Mouse (Mus musculus): ENCODE measurements around the gene Mast3.

The Mast3 gene

DNA sequence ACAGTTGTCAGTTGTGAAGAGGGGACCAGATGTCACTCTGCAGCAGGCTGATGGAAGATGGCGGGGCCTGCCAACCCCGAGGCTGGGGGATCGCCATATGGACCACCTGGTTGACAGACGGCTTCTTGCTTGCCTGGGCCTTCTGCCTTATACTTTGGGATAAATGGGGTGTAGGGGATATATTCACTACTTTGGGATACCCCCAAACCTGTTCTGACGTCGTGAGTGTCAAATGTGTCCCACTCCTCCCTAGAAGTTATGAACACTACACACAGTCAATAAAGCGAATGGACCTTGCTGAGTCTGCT lies 46.6 kb downstream of the Mast3 start:
- no peak for DNase-seq

- peak; percentile 52 for DNase-seq
These were observed 47.1 kb downstream of the Mast3 start for GRCm38 (mm10) chr8:70757523-70758307.

DNA sequence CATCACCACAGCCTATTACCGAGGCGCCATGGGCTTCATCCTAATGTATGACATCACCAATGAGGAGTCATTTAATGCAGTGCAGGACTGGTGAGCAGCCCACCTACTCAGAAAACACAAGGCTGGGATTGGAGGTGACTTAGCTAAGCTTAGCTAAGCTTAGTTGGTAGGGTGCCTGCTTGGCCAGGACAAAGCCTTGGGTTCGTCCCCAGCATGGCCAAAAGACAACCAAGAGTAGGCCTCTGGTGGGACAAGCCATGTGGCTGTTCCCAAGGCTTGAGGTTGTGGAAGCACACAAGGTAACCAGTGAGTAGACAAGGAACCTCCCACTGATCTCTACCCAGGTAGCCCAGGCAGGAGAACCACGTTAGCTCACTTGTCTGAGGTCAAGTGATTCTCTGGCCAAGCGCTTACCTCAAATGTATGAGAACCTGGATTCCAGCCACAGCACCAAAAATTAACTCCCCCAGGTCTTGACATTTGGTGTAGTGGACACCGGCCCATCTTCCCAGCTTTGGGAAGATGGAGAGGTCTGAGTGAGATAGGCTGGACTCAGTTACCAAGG lies 48.3 kb downstream of the Mast3 start:
- peak; percentile 1 for DNase-seq

GRCm38 (mm10) chr8:70755661-70756475 lies 49.0 kb downstream of the Mast3 start:
- peak; percentile 3 for DNase-seq

DNA sequence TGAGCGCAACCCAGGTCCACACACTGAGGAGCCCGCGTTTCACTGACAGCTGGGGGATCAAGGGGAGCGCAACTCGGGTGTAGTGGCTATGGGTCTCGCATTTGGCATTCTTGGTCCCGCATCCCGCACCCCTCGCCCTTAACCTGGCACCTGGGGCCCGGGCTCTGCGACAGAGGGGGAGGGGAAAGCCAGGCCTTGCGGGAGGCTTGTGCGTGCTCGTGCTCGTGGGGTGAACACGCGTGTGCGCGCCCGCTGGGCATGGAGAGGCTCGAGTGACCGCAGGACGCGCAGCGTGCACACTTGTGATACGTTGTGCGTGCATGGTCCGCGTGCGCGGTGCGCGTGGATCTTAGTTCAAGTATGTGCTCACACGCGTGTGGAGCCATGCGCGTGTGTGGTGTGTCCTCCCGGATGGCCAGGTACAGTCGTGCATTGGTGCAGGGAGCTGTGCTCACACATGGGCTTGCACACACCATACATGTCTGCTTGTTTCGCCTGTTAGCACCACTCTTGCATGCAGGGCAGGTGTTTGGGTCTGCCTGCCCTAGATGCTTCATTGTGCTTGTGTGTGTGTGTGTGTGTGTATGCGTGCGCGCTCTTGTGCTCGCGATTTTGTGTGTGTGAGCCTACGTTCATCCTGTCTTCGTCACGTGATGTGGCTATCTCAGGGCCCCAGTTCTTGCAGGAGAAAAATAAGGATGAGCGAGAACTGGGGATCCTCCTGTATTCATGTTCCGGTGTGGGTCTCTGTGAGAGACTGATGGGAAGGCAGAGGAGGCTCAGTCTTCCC lies 49.8 kb downstream of the Mast3 start:
- peak; percentile 40 for DNase-seq

DNA sequence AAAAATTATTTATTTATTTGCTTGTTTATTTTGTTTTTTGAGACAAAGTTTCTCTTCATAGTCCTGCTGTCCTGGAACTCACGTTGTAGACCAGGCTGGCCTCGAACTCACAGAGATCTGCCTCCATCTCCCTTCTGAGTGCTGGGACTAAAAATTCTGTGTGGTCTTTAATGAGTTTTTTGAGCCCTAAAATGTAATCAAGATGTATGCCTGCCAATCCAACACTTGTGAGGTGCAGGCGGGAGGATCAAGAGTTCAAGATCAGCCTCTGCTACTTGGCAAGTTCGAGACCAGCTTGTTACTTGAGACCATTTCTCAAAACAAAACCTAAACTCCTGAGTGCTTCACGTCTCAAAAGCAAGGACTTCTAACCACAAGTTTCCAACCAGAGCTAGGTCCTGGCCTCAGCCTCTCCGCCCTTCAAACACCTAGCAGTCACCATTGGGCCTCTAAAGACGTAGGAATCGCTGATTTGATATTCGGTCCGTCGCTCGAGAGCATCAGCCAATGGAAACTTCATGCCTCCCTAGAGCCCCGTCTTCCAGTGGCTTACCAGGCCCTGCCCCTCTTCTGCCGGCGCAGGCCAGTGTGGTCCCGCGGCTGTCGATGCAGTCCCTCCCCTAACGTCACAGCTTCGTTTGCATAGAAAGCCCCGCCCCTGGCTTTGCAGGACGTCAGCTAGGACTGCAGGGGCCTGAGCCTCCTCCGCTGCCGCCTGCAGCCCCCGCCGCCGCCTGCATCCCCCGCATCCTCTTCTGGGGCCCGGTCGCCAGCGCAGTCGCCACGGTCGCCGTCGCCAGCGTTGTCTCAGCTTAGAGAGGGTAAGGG lies 50.6 kb downstream of the Mast3 start, which contains the start of gene Rab3a:
Rab3a (plus strand) TSS at position 637 of the 828 bp plus-strand sequence.
- DNase-seq, result peak; percentile 97

DNA sequence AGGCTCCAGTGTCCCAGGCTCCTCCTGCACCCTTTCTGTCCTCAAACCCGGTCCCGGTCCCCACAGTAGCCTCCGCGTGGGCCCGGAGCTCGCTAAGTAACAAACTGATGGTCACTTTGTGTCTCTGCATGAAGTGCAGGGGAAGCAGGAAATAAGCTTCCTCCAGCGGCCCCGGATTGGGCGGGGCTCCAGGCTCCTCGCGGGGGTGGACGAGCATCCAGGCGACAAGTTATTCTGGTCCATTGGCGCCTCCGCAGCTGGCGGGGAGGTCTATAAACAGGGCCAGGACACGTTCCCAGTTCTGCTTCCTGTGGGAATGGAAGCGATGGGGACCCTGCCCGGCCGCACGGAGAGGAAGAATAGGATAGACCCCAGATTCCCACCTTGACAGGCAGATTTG lies 51.7 kb downstream of the Mast3 start:
- peak; percentile 74 for DNase-seq

- peak; percentile 85 for DNase-seq
These were observed 52.7 kb downstream of the Mast3 start for GRCm38 (mm10) chr8:70752000-70752764.

DNA sequence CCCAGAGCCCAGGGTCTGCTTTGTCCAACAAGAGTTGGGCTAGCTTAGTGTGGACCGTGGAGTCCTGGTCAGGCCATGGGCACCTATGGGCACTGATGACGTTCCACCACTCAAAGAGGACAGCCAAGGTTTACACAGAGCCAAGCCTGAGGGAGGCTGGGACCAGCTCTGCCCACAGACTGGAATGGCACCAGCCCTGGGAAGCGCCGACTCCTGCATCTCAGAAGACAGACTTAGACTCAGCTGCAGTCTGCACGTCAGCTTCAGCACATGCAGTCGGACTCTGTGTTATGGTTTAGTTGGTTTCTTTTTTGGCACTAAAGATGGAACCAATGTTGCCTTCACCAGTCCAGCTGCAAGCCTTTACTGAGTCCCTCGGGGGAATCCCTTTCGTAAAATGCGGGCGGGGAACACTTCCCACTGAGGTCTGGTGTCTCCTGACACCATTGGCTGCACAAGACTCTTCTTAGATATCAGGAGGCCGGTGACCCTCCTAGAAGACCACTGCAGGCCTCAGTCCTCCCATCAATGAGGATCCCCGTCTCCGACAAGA lies 54.6 kb downstream of the Mast3 start:
- DNase-seq, result no peak

DNA sequence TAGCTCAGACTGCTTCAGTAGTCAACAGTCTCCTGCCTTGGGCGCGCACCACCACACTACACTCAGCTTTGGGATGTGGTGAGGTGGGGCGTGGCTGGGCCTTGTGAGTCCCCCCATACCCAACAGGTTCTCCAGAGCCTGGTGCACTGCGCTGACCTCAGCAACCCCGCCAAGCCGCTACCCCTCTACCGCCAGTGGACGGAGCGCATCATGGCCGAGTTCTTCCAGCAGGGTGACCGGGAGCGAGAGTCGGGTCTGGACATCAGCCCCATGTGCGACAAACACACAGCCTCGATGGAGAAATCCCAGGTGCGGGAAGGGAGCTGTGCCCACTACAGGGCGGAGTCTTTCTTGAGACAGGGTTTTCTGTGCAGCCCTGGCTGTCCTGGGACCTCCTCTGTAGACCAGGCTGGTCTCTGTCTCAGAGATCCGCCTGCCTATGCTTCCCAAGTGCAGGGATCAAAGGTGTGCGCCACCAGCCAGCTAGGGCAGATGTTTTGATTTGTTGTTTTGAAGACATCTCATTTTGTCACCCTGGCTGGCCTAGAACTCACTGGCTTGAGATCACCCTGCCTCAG lies 55.7 kb downstream of the Mast3 start:
- peak; percentile 3 for DNase-seq

DNA sequence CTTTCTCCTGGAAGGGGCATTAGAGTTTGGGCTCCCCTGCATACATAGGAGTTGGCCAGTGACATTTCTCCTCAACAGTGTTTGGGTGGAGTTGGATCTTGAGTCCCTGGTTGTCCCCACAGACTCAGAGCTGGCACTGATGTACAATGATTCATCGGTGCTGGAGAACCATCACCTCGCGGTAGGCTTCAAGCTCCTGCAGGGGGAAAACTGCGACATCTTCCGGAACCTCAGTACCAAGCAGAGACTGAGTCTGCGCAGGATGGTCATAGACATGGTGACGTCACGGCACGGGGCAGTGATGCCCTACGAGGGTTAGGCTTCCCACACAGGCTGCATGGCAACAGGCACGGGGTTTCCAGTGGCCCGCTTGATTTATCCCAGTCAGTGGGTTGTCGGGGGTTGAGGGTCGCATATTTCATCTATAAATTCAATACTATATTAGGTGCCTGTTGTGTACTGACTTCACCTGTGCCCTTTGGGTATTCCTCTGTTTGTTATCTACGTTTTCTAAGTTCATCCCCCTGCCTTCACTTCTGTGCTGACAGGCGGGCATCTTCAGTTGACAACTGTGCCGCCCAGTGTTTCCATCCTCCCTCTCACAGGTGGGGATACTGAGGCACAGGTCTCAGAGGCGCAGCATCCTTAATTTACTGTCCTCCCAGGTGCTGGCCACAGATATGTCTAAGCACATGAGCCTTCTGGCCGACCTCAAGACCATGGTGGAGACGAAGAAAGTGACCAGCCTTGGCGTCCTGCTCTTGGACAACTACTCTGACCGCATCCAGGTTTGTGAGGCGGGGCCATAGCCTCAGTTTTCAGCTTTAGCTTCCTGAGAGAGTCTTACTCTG lies 56.4 kb downstream of the Mast3 start:
- peak; percentile 3 for DNase-seq

GRCm38 (mm10) chr8:70747211-70747890 lies 57.5 kb downstream of the Mast3 start:
- DNase-seq, result no peak

DNA sequence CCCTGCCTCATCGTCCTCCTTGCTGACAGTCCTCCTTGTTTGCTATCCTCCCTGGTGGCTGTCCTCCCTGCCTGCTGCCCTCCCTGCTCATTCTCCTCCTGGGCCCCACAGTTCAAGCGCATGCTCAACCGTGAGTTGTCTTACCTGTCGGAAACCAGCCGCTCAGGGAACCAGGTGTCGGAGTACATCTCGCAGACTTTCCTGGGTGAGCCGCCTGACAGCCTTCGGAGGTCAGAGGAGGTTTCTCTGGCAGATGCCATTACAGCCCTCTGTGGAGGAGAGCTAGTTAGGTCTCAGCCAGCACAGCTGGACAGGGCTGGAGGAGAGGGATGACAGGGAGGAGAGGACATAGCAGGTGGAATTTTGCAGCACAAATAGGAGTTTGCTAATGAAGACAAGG lies 58.2 kb downstream of the Mast3 start:
- no peak for DNase-seq

DNA sequence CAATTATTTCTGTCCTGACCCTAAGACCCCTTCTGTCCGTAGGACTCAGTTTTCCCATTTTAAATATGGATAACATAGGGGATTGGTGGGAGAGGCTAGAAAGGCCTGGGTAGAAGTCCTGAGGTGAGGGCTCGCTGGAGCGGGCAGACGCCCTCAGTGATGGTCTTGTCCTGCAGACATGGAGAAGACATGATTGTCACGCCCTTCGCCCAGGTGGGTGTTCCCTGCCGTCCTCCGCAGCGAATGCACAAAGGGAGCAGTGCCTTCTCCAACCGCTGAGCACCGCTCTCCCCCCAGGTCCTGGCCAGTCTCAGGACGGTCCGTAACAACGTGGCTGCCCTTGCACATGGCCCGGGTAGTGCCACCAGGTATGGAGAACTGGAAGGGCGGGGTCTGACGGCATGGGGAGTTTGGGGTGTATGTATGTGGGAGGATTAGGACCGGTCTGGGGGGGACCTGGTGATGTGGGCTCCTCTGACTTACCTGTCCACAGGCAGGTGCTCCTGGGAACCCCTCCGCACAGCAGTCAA lies 59.1 kb downstream of the Mast3 start:
- DNase-seq, result peak; percentile 4

DNA sequence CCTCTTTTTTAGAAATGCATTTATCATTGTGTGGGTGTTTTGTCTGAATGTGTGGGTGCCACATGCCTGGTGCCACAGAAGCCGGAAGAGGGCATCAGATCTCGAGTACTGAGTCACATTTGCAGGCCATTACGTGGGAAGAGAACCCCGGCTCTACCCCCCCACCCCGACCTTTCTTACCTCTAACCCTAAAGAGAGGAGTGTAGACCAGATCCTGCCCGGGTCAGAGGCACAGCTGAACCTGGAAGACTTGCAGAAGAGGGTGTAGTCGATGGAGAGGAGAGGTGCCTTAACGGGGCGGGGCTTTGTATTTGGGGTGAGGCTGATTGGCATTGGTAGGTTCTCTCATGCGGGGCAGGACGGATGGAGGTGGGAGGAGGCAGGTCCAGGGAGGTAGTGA lies 60.0 kb downstream of the Mast3 start:
- DNase-seq, result peak; percentile 3

DNA sequence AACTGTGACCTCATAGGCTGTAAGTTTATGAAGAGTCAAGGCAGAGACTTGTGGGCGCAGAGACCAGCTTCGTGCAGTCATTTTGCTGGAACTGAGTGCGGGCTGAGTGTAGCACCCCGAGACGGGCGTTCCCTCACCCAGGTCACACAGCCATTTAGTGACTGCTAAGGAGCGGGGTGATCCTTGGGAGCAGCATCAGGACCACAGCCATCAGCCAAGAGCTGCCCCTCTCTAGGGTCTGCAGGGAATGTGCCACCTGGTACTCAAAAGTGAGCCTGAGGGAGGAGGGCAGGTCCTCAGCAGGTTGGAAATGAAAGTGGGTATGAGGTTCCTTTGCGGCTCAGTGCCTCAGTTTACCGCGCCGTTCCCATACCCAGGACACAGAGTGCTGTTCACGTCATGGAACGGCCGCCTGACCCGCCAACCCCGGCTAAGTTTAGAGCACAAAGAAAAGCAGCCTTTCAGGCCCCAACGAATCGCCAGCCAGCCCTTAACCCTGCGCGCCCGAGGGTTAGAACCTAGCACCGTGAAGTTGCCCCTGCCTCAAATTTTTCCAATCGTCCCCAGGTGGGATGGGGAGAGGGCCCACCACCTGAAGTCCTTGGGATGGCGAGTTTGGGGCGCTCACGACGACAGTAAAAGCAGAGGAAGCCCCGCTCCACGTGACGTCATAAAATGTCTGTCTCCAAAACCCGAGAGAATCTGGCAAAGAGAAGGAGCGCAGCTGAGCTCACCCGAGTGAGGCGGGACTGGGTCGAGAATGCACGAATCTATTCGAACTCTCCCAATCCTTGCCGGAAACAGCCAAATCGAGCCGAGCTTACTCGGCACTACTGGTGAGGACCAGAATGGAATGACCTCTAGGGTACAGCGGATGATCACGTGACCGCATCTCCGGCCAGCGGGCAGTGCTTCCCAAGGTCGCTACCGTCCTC lies 60.9 kb downstream of the Mast3 start:
- DNase-seq, result peak; percentile 25

GRCm38 (mm10) chr8:70742981-70743655 lies 61.7 kb downstream of the Mast3 start:
- peak; percentile 3 for DNase-seq

All from liver (tissue).